Mouse (Mus musculus): ENCODE data around the gene Gng7. TPM values are rescaled to one million over a fixed set of nuclear protein-coding genes. Genes with fewer than 3 reads are reported as not detected.
"Not testable (repeated sequence)": the region's sequence is repeated elsewhere in the genome, so short reads cannot be mapped to it uniquely, and the experiment has no call there.

Gene Gng7
- polyA plus RNA-seq, 1 experiment from 2014 or later = 9.0 TPM

DNA sequence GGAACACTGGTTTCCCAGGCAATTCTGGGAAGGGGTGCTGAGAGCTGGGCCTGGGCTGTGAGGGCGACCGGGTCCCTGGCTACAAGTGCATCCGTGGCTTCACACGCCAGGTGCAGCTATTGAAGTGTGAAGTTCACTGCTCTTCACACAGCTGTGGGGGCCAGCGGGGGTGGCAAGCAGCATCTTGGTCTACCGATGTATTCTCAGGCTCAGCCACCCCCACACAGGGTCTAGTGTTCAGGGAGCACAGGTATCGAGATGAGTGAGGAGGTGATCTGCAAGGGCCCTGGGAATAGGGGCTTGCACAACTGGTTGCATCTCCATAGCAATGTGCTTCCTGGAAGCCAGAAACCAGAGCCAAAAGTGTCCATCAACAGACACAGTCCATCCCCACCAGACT, 24.3 kb downstream of the Gng7 start:
- Histone ChIP-seq H3K9me3 (no peaks in the 10 kb centered on the region), H3K9ac (no peak overlapping the region), H3K4me2 (replicated peaks) (no peak overlapping the region), H3K27ac (no peak overlapping the region), H3K27me3 (peaks cover 45% of the 10 kb centered on the region), H3K4me1 (peaks cover 14% of the 10 kb centered on the region), H3K4me3 (no peak overlapping the region), H3K36me3 (no peaks in the 10 kb centered on the region)
- WGBS = 77% methylated on average over 7 of the region's 7 CpGs
- no peak for ATAC-seq (ENCODE audit: low FRiP score, low read depth)

DNA sequence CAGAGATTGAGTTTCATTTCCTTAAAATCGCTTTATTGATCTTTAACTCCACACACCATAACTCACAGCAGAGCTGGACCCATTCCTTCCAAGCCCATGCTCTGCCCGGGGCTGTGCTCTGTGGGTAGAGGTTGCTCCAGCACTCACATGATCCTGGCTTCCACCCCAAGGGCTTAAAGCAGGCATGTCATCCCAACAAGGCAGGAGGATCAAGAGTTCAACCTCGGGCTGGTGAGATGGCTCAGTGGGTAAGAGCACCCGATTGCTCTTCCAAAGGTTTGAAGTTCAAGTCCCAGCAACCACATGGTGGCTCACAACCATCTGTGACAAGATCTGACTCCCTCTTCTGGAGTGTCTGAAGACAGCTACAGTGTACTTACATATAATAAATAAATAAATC, 24.9 kb downstream of the Gng7 start:
- Histone ChIP-seq H3K4me1 (peaks cover 14% of the 10 kb centered on the region), H3K27me3 (peaks cover 51% of the 10 kb centered on the region)
- H3K36me3 ChIP-seq; H3K4me3 ChIP-seq; H3K27ac ChIP-seq; H3K4me2 ChIP-seq (replicated peaks); H3K9me3 ChIP-seq; H3K9ac ChIP-seq; ATAC-seq (ENCODE audit: low FRiP score, low read depth): not testable (repeated sequence)
- 63% methylated on average over 4 of the region's 4 CpGs for WGBS

DNA sequence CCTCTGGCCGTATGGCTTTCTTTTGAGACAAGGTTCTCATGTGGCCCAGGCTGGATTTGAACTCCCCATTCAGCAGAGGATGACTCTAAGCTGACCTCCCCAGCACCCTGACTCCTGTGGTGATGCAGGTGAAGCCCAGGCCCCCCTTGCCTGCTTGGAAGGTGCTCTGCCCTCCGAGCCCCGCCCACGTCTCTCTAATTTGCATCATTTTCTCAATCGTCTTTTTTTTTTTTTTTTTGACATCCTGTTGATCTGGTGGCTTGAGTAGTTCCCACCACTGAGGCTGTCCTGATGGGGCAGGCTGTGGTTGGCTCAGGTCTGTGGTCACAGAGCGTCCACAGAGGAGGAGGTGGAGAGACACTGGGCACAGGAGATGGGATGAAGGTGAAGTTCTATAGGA, 25.3 kb downstream of the Gng7 start:
- 68% methylated on average over 5 of the region's 6 CpGs for WGBS

DNA sequence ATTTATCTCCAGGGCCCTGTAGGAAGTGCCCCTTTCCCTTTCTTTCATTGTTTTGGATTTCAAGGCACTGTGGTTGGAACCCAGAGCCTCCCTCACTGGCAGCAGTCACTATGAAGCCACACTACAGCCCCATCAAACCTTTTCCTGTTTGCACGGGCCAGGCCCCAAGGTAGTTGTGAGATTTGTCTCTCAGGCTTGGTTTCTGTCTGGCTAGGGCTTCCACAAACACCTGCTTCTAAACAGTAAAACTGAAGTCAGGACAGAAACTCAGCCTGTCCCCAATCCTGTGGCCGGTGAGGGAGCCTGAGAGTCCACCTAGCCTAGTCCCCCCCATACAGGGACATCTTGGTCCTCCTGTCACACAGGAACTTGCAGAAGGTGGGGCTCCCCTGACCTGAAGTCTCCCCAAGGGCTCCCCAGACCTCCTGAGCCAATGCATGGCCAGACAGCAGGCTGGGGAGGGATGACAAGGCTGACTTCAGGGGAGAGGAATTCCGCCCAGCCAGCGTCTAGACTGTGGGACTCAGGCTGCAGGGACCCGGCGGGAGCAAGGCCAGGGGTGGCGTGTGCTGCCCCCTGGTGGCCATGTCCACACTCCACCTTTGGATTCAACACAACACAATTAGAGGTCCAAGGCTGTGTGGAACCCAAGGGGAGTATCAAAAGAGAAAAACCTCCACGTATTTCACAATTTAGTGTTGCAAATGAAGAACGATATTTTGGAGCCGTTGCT, 26.9 kb downstream of the Gng7 start:
- Histone ChIP-seq H3K9me3 (no peaks in the 10 kb centered on the region), H3K9ac (no peak overlapping the region; the same call in 1 of the 2 replicates), H3K36me3 (no peaks in the 10 kb centered on the region), H3K4me2 (replicated peaks) (0 out of 2 replicates have a peak overlapping the region, but pooled peaks have one; percentile 35), H3K27ac (peak overlapping the region; percentile 58; the same call in 1 of the 2 replicates), H3K4me1 (peaks cover 14% of the 10 kb centered on the region), H3K4me3 (peak overlapping the region; percentile 4; the same call in 1 of the 2 replicates), H3K27me3 (peaks cover 55% of the 10 kb centered on the region)
- peak; percentile 89 for ATAC-seq (ENCODE audit: low FRiP score, low read depth)
- WGBS = 8% methylated on average over 10 of the region's 10 CpGs

More for the DNA sequence above, 25.3 kb downstream of the Gng7 start:
- Histone ChIP-seq H3K4me3 (no peak overlapping the region), H3K27me3 (peaks cover 51% of the 10 kb centered on the region), H3K9ac (no peak overlapping the region), H3K36me3 (no peaks in the 10 kb centered on the region), H3K9me3 (no peaks in the 10 kb centered on the region), H3K4me1 (peaks cover 14% of the 10 kb centered on the region), H3K4me2 (replicated peaks) (no peak overlapping the region), H3K27ac (no peak overlapping the region)
- no peak for ATAC-seq (ENCODE audit: low FRiP score, low read depth)

DNA sequence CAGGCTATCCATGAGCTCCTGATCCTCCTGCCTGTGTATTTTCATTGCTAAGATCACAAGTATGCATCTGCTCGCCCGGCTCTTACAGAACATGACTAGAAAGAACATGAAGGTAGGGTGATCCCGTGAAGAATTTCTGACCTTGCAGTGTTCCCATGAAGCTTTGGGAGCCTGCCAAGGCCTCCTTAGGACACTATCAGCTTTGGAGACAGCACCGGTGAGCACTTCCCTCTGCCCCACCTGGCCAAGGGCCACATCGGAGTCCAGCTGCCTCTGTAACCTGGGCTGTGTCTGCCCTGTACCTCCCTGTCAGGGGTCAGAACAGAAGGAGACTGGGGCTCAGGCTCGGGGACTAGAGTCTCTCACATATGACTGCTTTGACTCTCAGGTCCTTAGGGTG, 28.0 kb downstream of the Gng7 start:
- ATAC-seq (ENCODE audit: low FRiP score, low read depth) = no peak
- Histone ChIP-seq H3K4me1 (peaks cover 14% of the 10 kb centered on the region), H3K27ac (no peak overlapping the region), H3K4me3 (no peak overlapping the region), H3K36me3 (no peaks in the 10 kb centered on the region), H3K9ac (no peak overlapping the region), H3K4me2 (replicated peaks) (no peak overlapping the region), H3K9me3 (no peaks in the 10 kb centered on the region), H3K27me3 (peaks cover 60% of the 10 kb centered on the region)
- 72% methylated on average over 6 of the region's 6 CpGs for WGBS

DNA sequence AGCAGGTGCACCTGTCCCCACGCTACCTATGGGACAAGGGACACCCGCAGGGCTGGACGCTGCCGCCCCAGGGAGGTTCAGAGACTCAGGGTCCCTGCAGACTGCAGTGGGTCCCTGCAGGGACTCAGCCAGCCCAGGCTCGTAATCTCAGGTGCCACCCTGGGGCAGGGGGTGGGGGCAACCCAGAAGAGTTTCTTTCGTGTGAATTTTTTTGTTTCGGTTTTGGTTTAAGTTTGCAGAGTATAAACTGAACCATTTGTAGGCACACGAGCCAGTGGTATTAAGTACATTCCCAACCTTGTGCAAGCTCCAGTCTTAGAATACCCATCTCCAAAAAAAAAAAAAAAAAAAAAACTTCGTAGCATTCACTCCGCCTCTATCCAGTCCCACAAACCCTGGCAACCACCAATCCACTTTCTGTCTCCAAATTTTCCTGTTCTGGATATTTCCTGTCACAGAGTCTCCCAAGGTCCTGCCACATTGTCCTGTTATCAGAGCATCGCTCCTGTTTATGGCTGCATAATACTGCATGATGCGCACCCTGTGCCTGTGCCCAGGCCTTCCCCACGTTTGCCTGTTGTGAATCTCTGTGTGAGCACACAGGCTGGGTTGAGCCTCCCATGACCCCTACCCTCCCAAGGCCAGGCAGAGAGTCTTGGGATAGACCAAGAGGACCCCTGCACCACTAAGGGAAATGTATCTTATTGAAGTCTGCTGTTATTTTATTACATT, 28.6 kb downstream of the Gng7 start:
- WGBS = 32% methylated on average over 13 of the region's 13 CpGs
- ATAC-seq (ENCODE audit: low FRiP score, low read depth) = no peak
- no peaks in the 10 kb centered on the region for H3K36me3 ChIP-seq
- H3K27ac ChIP-seq = no peak overlapping the region
- peak overlapping the region; percentile 54 for H3K4me2 ChIP-seq (replicated peaks)
- peak overlapping the region; percentile 25 for H3K4me3 ChIP-seq
- H3K9me3 ChIP-seq = no peaks in the 10 kb centered on the region
- peaks cover 14% of the 10 kb centered on the region for H3K4me1 ChIP-seq
- peak overlapping the region; percentile 14; the same call in 1 of the 2 replicates for H3K9ac ChIP-seq
- peaks cover 60% of the 10 kb centered on the region for H3K27me3 ChIP-seq

DNA sequence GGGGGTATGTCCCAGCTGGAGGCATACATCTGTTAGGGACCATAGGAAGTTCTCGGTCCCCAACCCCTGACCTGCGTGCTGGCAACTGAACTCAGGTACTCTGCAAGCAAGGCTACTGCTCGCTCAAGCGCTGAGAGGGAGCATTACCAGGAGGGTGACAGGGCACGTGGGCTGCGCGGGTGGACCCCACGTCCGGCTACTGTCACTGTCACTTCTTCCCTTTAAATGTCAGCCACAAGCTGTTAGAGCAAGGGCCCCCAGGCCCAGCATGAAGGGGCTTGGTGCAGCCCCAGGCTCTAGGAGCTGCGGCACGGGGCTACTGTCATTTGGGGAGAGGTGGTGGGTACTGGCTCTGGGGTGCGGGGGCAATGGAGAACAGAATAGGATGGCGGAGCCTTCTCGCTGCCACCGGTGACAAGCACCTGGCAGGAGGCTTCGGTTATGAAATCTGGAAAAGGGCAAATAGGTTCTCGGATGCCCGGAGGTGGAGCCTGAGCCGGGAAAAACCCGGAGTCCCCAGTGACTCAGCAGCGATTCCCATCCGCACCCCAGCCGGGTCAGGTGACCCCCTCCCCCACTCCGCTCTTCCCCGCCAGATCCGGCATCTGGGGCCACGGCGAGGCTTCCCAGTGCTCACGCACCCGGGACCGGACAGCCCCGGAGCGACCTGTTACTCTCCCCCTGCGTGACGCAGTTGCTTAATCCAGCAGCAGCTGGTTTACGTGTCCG, 29.3 kb downstream of the Gng7 start:
- H3K4me3 ChIP-seq = peak overlapping the region; percentile 25
- H3K4me2 ChIP-seq (replicated peaks) = peak overlapping the region; percentile 54
- H3K27me3 ChIP-seq = peaks cover 60% of the 10 kb centered on the region
- no peaks in the 10 kb centered on the region for H3K9me3 ChIP-seq
- peaks cover 14% of the 10 kb centered on the region for H3K4me1 ChIP-seq
- 11% methylated on average over 37 of the region's 37 CpGs for WGBS
- H3K36me3 ChIP-seq = no peaks in the 10 kb centered on the region
- H3K9ac ChIP-seq = peak overlapping the region; percentile 14; the same call in 1 of the 2 replicates
- H3K27ac ChIP-seq = no peak overlapping the region
- ATAC-seq (ENCODE audit: low FRiP score, low read depth) = no peak

DNA sequence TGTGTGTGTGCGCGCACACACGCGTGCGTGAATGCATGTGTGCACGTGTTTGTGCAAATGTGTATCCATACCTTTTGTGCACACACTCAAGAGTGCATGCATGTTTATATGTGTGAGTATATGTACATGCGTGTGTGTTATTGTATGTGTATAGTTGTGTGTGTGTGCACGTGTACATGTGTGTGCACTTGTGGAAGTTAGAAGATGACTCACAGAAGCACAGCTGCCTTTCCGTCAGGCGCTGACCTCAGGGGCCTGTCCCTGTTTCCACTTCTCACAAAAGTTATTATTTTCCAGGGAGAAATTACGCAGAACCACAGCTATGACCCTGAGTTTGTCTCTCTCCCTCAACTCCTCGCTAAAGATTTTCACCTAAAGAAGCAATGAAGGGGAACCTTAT, 30.5 kb downstream of the Gng7 start:
- no peak overlapping the region for H3K4me3 ChIP-seq
- H3K4me2 ChIP-seq (replicated peaks) = no peak overlapping the region
- peaks cover 58% of the 10 kb centered on the region for H3K27me3 ChIP-seq
- no peaks in the 10 kb centered on the region for H3K36me3 ChIP-seq
- 87% methylated on average over 12 of the region's 12 CpGs for WGBS
- no peak overlapping the region for H3K27ac ChIP-seq
- ATAC-seq (ENCODE audit: low FRiP score, low read depth) = no peak
- no peak overlapping the region for H3K9ac ChIP-seq
- H3K4me1 ChIP-seq = peaks cover 14% of the 10 kb centered on the region
- no peaks in the 10 kb centered on the region for H3K9me3 ChIP-seq

DNA sequence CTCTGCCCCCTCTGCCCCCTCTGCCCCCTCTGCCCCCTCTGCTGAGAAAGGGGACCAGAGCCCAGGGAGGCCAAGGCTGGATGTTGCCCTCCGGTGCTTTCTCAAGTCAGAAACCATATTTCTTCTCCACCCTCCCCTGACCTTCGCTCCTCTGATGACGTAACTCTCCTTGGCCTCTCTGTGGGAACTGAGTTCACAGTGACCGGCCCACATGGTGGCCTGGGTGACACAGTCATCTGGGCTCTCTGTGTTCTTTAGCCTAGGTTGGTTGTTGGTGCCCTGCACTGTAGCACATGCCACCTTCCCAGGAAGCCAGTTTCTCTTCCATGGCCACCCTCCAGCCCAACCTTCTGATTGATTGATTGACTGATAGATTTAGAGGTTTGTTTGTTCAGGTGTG, 32.4 kb downstream of the Gng7 start:
- Histone ChIP-seq H3K27me3 (peaks cover 48% of the 10 kb centered on the region), H3K4me3 (no peak overlapping the region), H3K36me3 (no peaks in the 10 kb centered on the region), H3K9me3 (no peaks in the 10 kb centered on the region), H3K27ac (no peak overlapping the region), H3K4me1 (peaks cover 9% of the 10 kb centered on the region), H3K4me2 (replicated peaks) (no peak overlapping the region), H3K9ac (no peak overlapping the region)
- no peak for ATAC-seq (ENCODE audit: low FRiP score, low read depth)
- 59% methylated on average over 4 of the region's 4 CpGs for WGBS

DNA sequence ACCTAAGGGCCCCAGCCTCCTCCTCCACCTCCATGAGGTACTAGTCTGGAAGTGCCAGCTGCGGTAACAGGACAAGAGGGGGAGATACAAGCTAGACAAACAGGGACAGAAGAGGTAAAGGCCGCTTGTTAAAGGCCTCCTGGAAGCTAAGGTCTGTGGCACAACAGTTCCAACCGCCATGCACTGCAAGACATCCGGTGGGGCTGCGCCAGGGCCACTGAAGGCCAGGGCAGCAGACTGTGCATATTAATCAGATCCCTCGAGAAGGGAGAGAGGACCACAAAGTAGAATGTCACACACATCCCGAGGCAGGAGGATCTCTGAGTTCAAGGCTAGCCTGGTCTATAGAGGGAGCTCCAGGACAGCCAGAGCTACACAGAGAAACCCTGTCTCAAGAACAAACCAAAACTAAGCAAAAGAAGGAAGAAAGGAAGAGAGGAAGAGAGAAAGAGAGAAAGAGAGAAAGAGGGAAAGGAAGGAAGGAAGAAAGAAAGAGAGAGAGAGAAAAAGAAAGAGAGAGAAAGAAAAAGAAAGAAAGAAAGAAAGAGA, 33.1 kb downstream of the Gng7 start:
- H3K4me3 ChIP-seq = no peak overlapping the region
- H3K27me3 ChIP-seq = peaks cover 42% of the 10 kb centered on the region
- H3K9ac ChIP-seq = no peak overlapping the region
- no peaks in the 10 kb centered on the region for H3K36me3 ChIP-seq
- H3K4me2 ChIP-seq (replicated peaks) = no peak overlapping the region
- H3K9me3 ChIP-seq = no peaks in the 10 kb centered on the region
- no peak overlapping the region for H3K27ac ChIP-seq
- H3K4me1 ChIP-seq = peaks cover 9% of the 10 kb centered on the region
- WGBS = 59% methylated on average over 7 of the region's 7 CpGs
- no peak for ATAC-seq (ENCODE audit: low FRiP score, low read depth)

DNA sequence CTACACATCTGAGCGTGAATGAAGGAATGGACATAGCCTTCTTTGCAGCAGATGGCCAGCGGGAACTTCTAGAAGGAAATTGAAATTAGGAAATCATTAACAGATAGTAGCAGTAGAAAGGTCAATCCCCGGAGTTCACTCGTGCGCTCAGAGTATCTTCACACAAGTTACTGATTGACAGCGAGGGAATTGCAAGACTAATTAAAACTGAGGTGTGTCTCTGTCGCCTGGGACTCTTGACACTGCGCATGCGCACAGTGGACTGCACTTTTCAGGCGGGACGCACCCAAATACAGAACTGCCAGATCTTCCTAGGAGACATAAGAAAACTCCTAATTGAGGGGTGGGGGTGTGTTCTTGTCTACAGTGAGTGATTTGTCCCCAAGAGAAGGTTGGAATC, 39.3 kb downstream of the Gng7 start:
- Histone ChIP-seq H3K9me3 (no peaks in the 10 kb centered on the region; the same call in 1 of the 2 replicates), H3K4me3 (no peak overlapping the region), H3K4me1 (peaks cover 14% of the 10 kb centered on the region), H3K9ac (no peak overlapping the region), H3K36me3 (no peaks in the 10 kb centered on the region), H3K27me3 (no peaks in the 10 kb centered on the region), H3K27ac (no peak overlapping the region), H3K4me2 (replicated peaks) (no peak overlapping the region)
- WGBS = 91% methylated on average over 11 of the region's 11 CpGs
- ATAC-seq (ENCODE audit: low FRiP score, low read depth) = no peak

DNA sequence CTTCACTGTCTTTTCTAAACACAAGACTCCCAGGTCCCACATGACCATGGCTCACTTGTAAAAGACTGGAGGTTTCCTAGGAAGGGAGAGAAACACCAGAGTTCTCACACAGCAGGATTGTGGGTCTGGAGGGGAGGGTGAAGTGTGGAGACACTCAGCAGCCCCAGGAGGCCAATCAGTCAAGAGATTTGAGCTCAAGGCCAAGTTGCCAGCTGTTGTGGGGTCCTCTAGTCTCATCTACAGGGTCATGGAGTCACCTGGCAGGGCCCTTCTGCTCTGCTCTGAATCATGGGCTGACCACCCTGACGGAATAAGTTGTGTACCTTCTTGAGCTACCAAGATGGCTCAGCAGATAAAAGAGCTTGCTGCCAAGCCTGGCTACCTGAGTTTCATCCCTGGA, 41.0 kb downstream of the Gng7 start:
- WGBS = 86% methylated on average over 1 of the region's 1 CpGs
- Histone ChIP-seq H3K27ac (no peak overlapping the region), H3K4me2 (replicated peaks) (no peak overlapping the region), H3K27me3 (no peaks in the 10 kb centered on the region), H3K4me3 (no peak overlapping the region), H3K9ac (no peak overlapping the region), H3K9me3 (no peaks in the 10 kb centered on the region; the same call in 1 of the 2 replicates), H3K36me3 (no peaks in the 10 kb centered on the region), H3K4me1 (peaks cover 14% of the 10 kb centered on the region)
- no peak for ATAC-seq (ENCODE audit: low FRiP score, low read depth)
